Mouse (Mus musculus) limb, embryonic 10.5 days (tissue): ENCODE data around the gene Slc24a1. TPM values are rescaled to one million over a fixed set of nuclear protein-coding genes. Genes with fewer than 3 reads are reported as not detected.

Source experiments
- DNase-seq: peaks from one replicate; pipeline ENCODE4 v3.0.0-alpha.2; 2017; ENCODE audit warnings: low spot score
- H3K27ac ChIP-seq: fragments of 300-500 bp; sonication (generic); 2 replicates; pipeline ENCODE4 v1.5.1; 2016; ENCODE audit warnings: mild to moderate bottlenecking
- H3K27me3 ChIP-seq: fragments of 300-500 bp; sonication (generic); 2 replicates; pipeline ENCODE4 v1.6.1; 2016; ENCODE audit warnings: low read depth, mild to moderate bottlenecking; ENCODE audit not compliant: poor library complexity, severe bottlenecking
- H3K36me3 ChIP-seq: fragments of 300-500 bp; sonication (generic); 2 replicates; pipeline ENCODE4 v1.6.1; 2016; ENCODE audit warnings: mild to moderate bottlenecking, moderate library complexity
- H3K4me1 ChIP-seq: fragments of 300-500 bp; sonication (generic); 2 replicates; pipeline ENCODE4 v1.6.1; 2016
- H3K4me3 ChIP-seq: fragments of 300-500 bp; sonication (generic); 2 replicates; pipeline ENCODE4 v1.5.1; 2016; ENCODE audit warnings: mild to moderate bottlenecking, moderate library complexity
- H3K9me3 ChIP-seq: fragments of 300-500 bp; sonication (generic); replicated peaks from 2 replicates; pipeline ENCODE4 v1.6.1; 2016; ENCODE audit warnings: mild to moderate bottlenecking
- WGBS: fragments of 180-500 bp; shearing (Covaris S2); methylation state at CpG from one replicate; pipeline ENCODE4 v1.1.7; 2016; 5-methylcytosine and 5-hydroxymethylcytosine counted together
- polyA plus RNA-seq: library from polyadenylated mRNA; unstranded; fragments of >200 nt; fragmentation: Nextera tagmentation; extraction: Ambion mirVana; gene quantifications from 2 replicates; pipeline ENCODE4 v1.2.1, GENCODE M21; 2016

The Slc24a1 gene
- polyA plus RNA-seq, 1 experiment from 2014 or later: 0.06 TPM

DNA sequence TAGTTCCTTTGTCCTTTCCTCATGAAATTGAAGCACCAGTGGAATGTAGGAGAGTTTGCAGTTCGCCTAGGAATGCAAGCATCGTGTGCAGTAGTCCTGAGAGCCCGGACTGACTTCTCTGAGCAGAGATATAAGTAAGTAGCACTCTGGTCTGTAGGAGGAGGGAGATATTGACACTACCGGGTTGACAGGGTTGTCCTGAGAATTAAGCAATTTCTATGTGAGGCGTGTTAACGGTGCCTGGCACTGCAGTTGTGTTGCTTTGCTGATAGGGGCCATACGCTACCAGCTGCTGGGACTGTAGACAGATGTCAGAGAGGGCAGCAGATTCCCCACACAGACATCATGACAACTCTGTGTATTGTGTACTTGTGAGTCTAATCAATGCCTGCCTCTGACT lies 1.8 kb upstream of the Slc24a1 start:
- no peak overlapping the region for H3K27ac ChIP-seq
- 0 out of 2 replicates have a peak, but pooled peaks cover 4% of the 10 kb centered on the region for H3K4me1 ChIP-seq
- DNase-seq: no peak
- WGBS: 86% methylated on average over 7 of the region's 7 CpGs
- H3K36me3 ChIP-seq: no peaks in the 10 kb centered on the region
- H3K27me3 ChIP-seq: peaks cover 64% of the 10 kb centered on the region
- no peak overlapping the region for H3K4me3 ChIP-seq
- H3K9me3 ChIP-seq: no peaks in the 10 kb centered on the region

DNA sequence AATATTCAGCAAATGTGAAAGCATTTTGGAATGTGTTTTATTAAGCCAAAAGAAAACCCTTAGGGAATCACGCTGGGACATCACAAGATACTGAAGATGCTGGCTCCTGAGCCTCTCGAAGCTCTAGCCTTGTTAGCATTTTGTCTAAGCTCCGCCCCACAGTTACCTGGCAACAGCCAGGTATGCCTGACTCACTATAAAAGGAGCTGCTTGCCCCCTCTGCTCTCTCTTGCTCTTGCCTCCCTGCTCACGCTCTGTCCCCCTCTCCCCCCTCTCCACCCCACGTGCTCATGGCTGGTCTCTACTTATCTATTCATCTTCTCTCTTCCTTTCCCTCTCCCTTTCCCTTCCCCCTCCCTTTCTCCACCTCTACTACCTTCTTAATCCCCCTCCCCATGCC lies 648 bp upstream of the Slc24a1 start:
- H3K36me3 ChIP-seq: no peaks in the 10 kb centered on the region
- no peaks in the 10 kb centered on the region for H3K9me3 ChIP-seq
- no peak for DNase-seq
- H3K27ac ChIP-seq: no peak overlapping the region
- WGBS: 14% methylated on average over 5 of the region's 5 CpGs
- H3K4me3 ChIP-seq: no peak overlapping the region
- H3K27me3 ChIP-seq: peaks cover 73% of the 10 kb centered on the region
- H3K4me1 ChIP-seq: 0 out of 2 replicates have a peak, but pooled peaks cover 4% of the 10 kb centered on the region

DNA sequence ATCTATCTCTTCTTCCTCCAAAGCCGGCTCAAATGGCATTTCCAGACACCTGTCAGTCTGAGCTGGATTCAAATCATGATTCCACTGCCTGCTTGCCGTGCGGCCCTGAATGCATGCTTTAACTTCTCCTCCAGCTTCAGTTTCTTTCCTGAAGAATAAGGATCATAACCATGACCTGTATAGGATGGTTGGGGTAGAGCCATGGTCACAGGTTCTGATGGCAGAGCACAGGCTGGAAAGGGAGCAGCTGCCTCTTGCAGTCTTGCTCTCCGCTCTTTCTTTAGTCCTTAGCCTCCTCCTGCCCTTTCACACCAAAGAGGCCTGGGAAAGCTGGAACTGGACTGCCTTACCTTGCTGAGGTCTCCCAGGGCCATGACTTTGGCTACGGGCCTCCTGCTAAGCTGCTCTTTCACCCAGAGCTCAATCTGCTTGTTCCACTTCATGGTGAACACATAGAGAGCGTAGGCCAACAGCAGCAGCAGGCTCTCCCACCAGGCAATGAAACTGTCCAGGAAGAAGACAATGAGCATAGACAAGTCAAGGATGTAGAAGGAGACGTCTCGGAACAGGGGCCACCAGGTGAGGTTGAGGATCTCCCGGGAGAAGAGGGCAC lies 3.8 kb downstream of the Slc24a1 start:
- H3K4me3 ChIP-seq: no peak overlapping the region
- no peaks in the 10 kb centered on the region for H3K9me3 ChIP-seq
- H3K4me1 ChIP-seq: peaks cover 16% of the 10 kb centered on the region
- no peaks in the 10 kb centered on the region for H3K36me3 ChIP-seq
- no peak overlapping the region for H3K27ac ChIP-seq
- WGBS: 90% methylated on average over 9 of the region's 9 CpGs
- DNase-seq: no peak
- H3K27me3 ChIP-seq: peaks cover 80% of the 10 kb centered on the region

DNA sequence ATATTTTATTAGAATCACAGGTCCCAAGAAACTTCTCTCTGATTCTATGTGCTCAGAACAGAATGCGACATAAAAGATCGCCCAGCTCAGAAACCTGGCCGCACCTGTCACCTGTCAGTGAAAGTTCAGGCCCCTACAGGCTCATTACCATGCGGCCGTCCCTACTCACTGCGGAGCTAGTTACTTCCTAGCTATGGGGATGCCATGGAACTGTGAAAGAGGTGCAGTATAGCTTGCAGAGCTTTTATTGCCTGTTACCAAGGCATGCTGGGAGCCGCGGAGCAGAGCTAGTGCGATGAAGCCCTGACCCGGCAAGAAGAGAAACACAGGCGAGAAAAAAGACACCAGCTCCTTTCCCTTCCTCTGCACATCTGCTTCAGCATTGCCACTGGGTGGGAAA lies 7.4 kb downstream of the Slc24a1 start:
- H3K9me3 ChIP-seq: no peaks in the 10 kb centered on the region
- no peak overlapping the region for H3K27ac ChIP-seq
- H3K4me1 ChIP-seq: peaks cover 21% of the 10 kb centered on the region
- H3K4me3 ChIP-seq: peak overlapping the region; percentile 32; the same call in 1 of the 2 replicates
- no peak for DNase-seq
- 12% methylated on average over 11 of the region's 11 CpGs for WGBS
- peaks cover 49% of the 10 kb centered on the region for H3K27me3 ChIP-seq
- no peaks in the 10 kb centered on the region for H3K36me3 ChIP-seq

DNA sequence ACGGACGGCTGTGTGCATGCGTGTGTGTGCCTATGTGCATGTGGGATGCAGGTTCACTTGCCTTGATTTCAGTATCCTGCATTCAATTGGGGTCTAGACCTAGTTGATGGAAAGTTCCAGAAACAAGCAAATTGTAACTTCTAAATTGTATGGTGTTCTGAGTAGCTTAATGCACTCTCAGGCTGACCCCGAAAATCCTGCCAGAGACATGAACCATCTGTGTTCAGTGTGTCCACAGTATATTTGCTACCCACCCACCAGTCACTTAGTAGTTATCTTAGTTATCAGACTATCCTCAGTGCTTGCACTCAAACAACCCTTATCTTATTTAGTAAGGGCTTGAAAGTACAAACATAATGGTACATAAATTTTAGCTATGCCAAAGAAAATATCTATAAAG lies 9.8 kb downstream of the Slc24a1 start:
- DNase-seq: no peak
- 93% methylated on average over 4 of the region's 4 CpGs for WGBS

DNA sequence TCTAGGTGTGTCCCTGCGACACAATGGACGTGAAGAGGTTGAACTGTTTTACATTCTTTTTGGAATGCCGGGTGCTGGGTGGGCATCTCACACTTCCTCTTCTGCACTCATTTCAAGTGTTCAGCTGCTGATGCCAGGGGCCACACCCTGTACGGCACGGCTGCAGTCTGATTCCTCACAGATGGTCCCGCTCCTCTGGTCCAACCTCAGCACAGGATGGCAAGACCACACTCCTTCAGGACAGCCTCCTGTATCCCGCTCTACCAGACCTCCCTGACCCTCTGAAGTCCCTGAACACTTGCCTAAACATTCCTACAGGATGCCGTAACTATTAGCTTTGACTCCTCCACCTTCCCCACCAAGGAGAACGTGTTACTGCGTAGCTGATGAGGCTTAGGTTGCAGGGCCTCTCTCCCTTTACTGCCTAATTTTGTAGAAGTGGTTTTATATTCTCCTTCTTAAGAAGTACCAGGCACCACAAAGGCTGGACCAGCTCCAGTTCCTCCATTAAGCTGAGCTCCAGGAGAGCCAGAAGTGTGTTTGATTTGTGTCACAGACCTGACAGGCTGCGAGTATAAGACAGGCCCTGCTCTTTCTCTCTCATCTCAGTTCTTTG lies 10.6 kb downstream of the Slc24a1 start:
- 67% methylated on average over 11 of the region's 11 CpGs for WGBS
- no peak for DNase-seq
- H3K27ac ChIP-seq: no peak overlapping the region
- H3K4me3 ChIP-seq: no peak overlapping the region
- no peaks in the 10 kb centered on the region for H3K9me3 ChIP-seq
- peaks cover 15% of the 10 kb centered on the region for H3K4me1 ChIP-seq
- H3K27me3 ChIP-seq: peaks cover 34% of the 10 kb centered on the region
- no peaks in the 10 kb centered on the region for H3K36me3 ChIP-seq

More for the DNA sequence above, 9.8 kb downstream of the Slc24a1 start:
- Histone ChIP-seq H3K27ac (no peak overlapping the region), H3K36me3 (no peaks in the 10 kb centered on the region), H3K27me3 (peaks cover 32% of the 10 kb centered on the region), H3K4me3 (no peak overlapping the region), H3K9me3 (no peaks in the 10 kb centered on the region), H3K4me1 (peaks cover 21% of the 10 kb centered on the region)

DNA sequence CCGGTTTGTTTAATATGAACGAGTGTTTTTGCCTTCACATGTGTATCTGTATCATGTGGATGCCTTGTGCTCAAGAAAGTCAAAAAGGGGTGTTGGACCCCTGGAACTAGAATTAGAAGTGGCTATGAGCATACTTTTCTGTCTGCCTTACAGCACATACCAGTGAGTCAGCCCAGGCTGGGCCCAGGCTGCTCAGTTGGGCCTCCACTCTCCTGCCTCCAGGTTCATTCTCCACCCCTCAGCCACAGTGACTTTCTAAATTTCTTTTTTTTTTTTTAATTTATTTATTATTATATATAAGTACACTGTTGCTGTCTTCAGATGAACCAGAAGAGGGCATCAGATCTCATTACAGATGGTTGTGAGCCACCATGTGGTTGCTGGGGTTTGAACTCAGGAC lies 11.6 kb downstream of the Slc24a1 start:
- no peaks in the 10 kb centered on the region for H3K9me3 ChIP-seq
- no peak overlapping the region for H3K27ac ChIP-seq
- no peak overlapping the region for H3K4me3 ChIP-seq
- WGBS: 91% methylated on average over 2 of the region's 2 CpGs
- DNase-seq: no peak
- H3K27me3 ChIP-seq: peaks cover 30% of the 10 kb centered on the region
- peaks cover 17% of the 10 kb centered on the region for H3K4me1 ChIP-seq
- H3K36me3 ChIP-seq: no peaks in the 10 kb centered on the region

DNA sequence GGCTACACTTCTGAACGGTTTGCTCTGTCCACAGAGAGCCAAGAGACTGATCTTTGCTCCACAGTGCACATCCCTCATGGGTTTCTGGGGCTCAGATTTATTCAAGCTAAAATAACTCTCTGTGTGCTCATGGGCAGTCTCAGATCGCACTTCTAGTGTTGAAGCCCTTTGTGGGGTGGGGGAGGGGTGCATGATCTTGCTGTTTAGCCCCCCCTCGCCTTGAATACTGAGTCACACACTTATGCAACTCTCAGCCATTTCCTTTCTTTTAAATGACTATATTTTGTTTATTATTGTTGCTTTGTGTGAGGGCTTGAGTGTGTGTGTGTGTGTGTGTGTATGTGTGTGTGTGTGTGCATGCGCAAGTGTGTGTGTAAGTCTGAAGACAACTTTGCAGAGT lies 12.1 kb downstream of the Slc24a1 start:
- H3K27me3 ChIP-seq: peaks cover 25% of the 10 kb centered on the region
- no peak overlapping the region for H3K4me3 ChIP-seq
- no peak for DNase-seq
- 69% methylated on average over 4 of the region's 4 CpGs for WGBS
- H3K27ac ChIP-seq: no peak overlapping the region
- H3K36me3 ChIP-seq: no peaks in the 10 kb centered on the region
- no peaks in the 10 kb centered on the region for H3K9me3 ChIP-seq
- H3K4me1 ChIP-seq: peaks cover 19% of the 10 kb centered on the region

DNA sequence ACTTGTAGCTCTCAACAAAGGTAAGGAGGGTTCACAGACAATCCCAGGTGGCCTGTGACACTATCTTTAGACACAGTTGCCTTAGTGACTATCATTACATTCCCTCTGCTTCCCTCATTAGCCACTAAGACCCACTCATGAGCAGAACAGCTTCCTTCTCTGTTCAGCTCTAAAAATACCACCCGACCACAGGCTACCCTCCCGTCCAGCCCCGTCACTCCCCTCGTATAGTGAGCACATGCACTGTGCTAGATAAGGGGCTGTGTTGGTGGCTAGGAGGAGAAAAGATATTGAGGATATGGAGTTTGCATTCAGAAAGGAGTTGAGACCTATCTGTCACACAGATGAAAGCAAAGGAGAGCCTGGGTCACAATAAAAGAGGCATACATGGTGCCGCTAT lies 12.9 kb downstream of the Slc24a1 start:
- no peaks in the 10 kb centered on the region for H3K36me3 ChIP-seq
- no peak overlapping the region for H3K27ac ChIP-seq
- no peak overlapping the region for H3K4me3 ChIP-seq
- 84% methylated on average over 5 of the region's 5 CpGs for WGBS
- H3K27me3 ChIP-seq: peaks cover 17% of the 10 kb centered on the region
- peaks cover 21% of the 10 kb centered on the region for H3K4me1 ChIP-seq
- H3K9me3 ChIP-seq: no peaks in the 10 kb centered on the region
- no peak for DNase-seq

DNA sequence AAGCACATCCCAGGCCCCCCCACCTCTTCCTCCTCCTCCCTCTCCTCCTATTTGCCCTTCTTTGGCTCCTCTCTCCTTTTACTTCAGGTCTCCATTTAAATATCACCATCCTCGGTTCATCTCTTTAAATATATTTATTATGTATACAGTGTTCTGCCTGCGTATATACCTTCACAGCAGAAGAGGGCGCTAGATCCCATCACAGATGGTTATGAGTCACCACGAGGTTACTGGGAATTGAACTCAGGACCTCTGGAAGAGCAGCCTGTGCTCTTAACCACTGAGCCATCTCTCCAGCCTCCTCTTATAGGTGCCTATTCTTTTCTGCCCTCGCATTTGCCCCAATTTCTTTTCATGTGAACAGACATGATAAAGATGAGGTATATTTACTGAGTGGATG lies 13.9 kb downstream of the Slc24a1 start:
- WGBS: 59% methylated on average over 5 of the region's 5 CpGs
- DNase-seq: no peak

DNA sequence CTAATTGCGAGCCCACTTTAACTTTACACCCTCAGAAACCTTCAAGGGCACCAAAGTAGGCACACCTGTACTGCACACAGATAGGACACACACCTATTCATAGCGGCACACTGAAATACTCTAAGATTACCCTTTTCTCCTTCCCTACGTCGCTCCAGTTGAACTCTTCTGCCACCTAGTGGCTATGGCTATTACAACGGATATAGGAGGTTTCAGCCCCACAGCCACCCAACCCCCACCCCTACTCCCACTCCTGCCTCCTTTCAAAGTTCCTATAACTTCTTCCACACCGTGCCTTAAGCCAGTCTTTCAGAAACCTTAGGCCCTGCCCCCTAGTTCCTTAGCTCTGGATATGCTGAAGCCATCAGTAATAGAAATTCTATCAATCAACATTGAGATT lies 14.9 kb downstream of the Slc24a1 start:
- Histone ChIP-seq H3K4me1 (peaks cover 32% of the 10 kb centered on the region), H3K4me3 (no peak overlapping the region), H3K9me3 (no peaks in the 10 kb centered on the region), H3K36me3 (no peaks in the 10 kb centered on the region), H3K27ac (no peak overlapping the region), H3K27me3 (peaks cover 5% of the 10 kb centered on the region; the same call in 1 of the 2 replicates)
- WGBS: 10% methylated on average over 6 of the region's 6 CpGs
- peak; percentile 58 for DNase-seq

More for the DNA sequence above, 13.9 kb downstream of the Slc24a1 start:
- H3K9me3 ChIP-seq: no peaks in the 10 kb centered on the region
- H3K4me1 ChIP-seq: peaks cover 27% of the 10 kb centered on the region
- no peak overlapping the region for H3K27ac ChIP-seq
- H3K4me3 ChIP-seq: no peak overlapping the region
- no peaks in the 10 kb centered on the region for H3K36me3 ChIP-seq
- peaks cover 10% of the 10 kb centered on the region for H3K27me3 ChIP-seq

DNA sequence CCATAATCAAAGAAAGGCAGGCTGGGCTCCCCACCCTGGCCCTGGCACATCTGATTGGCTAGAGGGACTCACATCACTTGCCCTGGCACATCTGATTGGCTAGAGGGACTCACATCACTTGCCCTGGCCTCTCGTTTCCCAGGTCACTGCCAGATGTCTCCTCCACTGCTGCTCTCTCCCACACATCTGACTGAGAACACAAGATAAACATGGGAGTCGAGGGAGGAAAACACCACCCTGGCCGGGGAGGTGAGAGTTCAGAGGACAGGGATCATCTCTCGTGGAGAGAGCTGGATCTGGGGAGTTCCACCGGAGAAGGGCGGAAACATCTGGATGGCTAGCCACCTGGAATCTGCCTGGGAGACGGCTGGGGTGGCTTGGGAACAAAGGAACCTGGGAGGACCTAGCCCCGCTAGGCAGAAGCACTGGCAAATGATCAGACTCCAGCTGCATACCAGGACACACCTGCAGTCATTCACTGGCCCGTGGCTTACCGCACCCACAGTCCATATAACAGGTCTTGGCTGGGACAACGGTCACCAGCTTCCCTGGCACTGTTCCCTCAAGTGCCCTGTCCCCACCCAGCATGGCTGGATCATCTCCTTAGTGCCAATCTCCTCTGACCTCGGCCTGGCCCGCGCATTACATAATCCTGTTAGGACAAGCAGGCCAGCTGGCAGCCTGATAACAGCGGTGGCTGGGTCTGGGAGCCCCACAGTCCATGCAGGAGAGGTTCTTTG lies 17.2 kb downstream of the Slc24a1 start:
- peak overlapping the region; percentile 87 for H3K27ac ChIP-seq
- peak overlapping the region; percentile 34; the same call in 1 of the 2 replicates for H3K4me3 ChIP-seq
- no peaks in the 10 kb centered on the region for H3K9me3 ChIP-seq
- no peaks in the 10 kb centered on the region for H3K36me3 ChIP-seq
- WGBS: 64% methylated on average over 15 of the region's 15 CpGs
- peaks cover 28% of the 10 kb centered on the region for H3K4me1 ChIP-seq
- peak; percentile 62 for DNase-seq
- H3K27me3 ChIP-seq: peaks cover 5% of the 10 kb centered on the region; the same call in 1 of the 2 replicates
